Mouse (Mus musculus) retina, embryonic 14.5 days (tissue): ENCODE measurements around the gene Olfr788.

ENCODE experiments used
- DNase-seq: peaks from one replicate; pipeline ENCODE4 v3.0.0-alpha.2; 2015; ENCODE audit warnings: low spot score

Olfr788 gene

DNA sequence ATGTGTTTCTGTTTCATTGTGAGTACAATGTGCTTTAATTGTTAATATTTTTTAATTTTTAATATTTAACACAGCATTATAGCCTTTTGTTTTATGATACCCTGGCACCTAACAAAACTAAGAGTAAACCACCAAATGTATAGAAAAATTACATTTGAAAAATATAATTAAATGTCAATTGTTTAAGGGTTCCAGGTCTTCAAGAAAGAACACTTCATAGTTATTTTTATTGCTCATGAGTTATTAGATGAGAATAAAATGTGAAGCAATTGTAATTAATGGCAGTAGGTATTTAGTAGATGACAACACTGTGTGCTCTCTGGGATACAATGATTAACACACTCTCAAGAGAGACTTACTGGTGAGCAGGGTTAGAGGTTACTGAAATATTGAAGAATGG, at the start of gene Olfr788:
Olfr788 (plus strand) TSS at position 301 of the 400 bp plus-strand sequence.
- DNase-seq, result no peak

GRCm38 (mm10) chr10:129427006-129427405, 43.8 kb upstream of the Olfr788 start, which contains the start of gene Olfr786:
TSS of gene Olfr786 (plus strand) at chr10:129427306.
- no peak for DNase-seq

DNA sequence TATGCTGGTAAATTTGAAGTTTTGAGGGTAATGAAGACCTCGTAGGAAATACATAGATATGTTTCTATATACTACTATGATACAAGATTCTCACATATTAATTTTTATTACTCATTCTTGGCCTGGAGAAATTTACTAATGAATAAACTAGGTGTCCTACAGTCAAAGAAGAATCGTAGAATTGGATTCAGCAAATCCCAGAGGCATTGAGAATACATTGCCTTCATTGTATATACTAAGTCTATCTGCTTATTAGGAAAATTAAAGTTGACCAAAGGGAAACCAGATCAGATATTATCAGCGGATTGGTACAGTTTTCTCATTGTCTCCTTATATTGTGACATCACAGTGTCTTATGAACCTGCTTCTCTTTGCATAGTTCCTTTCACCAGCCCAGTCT, 9.2 kb upstream of the Olfr788 start, which contains the start of gene Olfr787:
Olfr787 (plus strand) TSS at position 301 of the 400 bp plus-strand sequence.
- DNase-seq, result no peak

DNA sequence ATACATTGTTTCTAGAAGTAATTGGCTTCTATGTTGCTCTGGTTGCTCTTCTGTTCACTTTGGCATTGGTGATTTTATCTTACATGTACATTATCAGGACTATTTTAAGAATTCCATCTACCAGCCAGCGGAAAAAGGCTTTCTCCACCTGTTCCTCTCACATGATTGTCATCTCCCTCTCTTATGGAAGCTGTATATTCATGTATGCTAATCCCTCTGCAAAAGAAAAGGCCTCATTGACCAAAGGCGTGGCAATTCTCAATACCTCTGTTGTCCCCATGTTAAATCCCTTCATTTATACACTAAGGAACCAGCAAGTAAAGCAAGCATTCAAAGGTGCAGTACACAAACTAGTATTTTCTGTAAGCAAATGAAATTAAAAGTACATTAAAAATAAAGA, 2.5 kb downstream of the Olfr788 start:
- DNase-seq, result no peak

- no peak for DNase-seq
Measured at GRCm38 (mm10) chr10:129473723-129474122, 2.9 kb downstream of the Olfr788 start.

DNA sequence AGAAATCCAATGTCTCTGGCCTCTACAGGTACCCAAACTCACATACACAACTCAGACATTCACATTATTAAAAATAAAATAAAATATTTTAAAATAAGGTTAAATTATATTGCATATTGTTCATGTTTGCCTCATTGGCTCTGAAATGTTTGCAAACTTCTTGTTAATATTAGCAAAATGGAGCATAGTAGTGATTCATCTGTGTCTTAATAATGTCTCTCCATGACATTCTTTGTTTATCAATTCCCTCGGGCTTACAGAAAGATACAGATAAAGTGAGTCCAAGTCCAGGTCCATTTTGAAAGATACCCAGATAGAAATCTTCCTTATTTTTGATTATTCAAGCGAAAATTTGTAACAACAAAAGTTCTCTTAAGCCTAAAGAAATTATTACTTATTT, 13.7 kb downstream of the Olfr788 start, which contains the start of gene Olfr789:
Olfr789 (plus strand) TSS at position 301 of the 400 bp plus-strand sequence.
- no peak for DNase-seq

DNA sequence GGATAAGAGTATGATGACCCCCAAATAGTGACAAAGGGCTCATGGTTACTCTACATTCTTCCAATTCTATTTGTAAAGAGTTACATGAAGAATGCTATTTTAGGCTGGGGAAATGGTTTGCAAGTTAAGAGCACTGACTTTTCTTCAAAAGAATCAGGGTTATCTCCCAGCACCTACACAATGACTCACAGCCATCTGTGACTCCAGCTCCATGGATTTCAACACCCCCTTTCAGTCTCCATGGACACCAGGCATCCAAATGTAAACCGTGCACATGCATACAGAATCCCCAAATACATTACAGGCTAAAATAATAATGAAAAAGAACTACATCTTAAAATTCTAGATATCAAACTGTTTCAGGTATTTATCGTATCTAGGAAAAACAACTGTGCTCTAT, 19.3 kb downstream of the Olfr788 start:
- DNase-seq, result no peak

GRCm38 (mm10) chr10:129498192-129498591, 27.4 kb downstream of the Olfr788 start, which contains the start of gene Olfr790:
TSS of gene Olfr790 (plus strand) at chr10:129498492.
- DNase-seq, result no peak

- no peak for DNase-seq
Measured at GRCm38 (mm10) chr10:129521492-129521891, 50.7 kb downstream of the Olfr788 start, which contains the start of gene Olfr791. TSS of gene Olfr791 (plus strand) at chr10:129521792.
